Mouse (Mus musculus): ENCODE results near the gene Ifna12. TPM values are rescaled to one million over a fixed set of nuclear protein-coding genes. Genes with fewer than 3 reads are reported as not detected.
"Not testable (repeated sequence)": the region's sequence is repeated elsewhere in the genome, so short reads cannot be mapped to it uniquely, and the experiment has no call there.

Ifna12 gene
- polyA plus RNA-seq, 1 experiment from 2014 or later = not detected

- H3K9ac ChIP-seq (ENCODE audit: low read length) = no peak overlapping the region
- no peaks in the 10 kb centered on the region for H3K9me3 ChIP-seq (ENCODE audit: control insufficient read depth, low read length)
- no peaks in the 10 kb centered on the region for H3K4me1 ChIP-seq (ENCODE audit: control insufficient read depth, insufficient read depth, low read length)
- H3K27me3 ChIP-seq (ENCODE audit: control insufficient read depth, insufficient read depth, low read length) = no peaks in the 10 kb centered on the region
- H3K4me3 ChIP-seq (ENCODE audit: low read depth, low read length) = no peak overlapping the region
- DNase-seq (ENCODE audit: low spot score) (no peak), ATAC-seq (ENCODE audit: insufficient number of reproducible peaks, low FRiP score, low TSS enrichment, low read depth) (no peak)
- H3K36me3 ChIP-seq (ENCODE audit: control insufficient read depth, insufficient read depth, low read length) = no peaks in the 10 kb centered on the region
- WGBS = 92% methylated on average over 1 of the region's 1 CpGs
- no peak overlapping the region for H3K27ac ChIP-seq (replicated peaks; ENCODE audit: low read depth, low read length)
- no peak overlapping the region for H3K4me2 ChIP-seq (ENCODE audit: low read depth, severe bottlenecking)
These were observed 41.4 kb downstream of the Ifna12 start for GRCm38 (mm10) chr4:88561791-88562190.

DNA sequence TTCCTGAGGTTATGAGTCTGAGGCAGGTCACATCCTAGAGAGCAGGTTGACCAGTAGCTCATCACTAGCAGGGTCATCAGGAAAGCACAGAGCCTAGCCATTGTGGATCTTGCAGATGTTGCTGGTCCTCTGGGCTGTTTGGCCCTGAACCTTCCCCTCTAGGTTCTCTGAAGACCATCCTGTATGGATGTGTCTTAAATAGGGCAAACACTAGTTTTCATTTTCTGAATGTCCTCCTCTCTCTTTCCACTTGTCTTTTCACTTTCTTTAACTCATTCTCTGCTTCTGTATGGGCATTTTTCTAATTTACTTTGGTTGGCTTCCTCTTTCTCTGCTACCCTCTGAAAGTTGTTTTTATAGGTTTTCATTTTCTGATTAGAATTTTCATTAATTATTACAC, 45.0 kb downstream of the Ifna12 start, which contains the start of gene Ifna15:
TSS of gene Ifna15 (minus strand) at position 101 of the 400 bp plus-strand sequence.
- H3K4me1 ChIP-seq (ENCODE audit: control insufficient read depth, insufficient read depth, low read length); H3K9me3 ChIP-seq (ENCODE audit: control insufficient read depth, low read length); H3K9ac ChIP-seq (ENCODE audit: low read length); H3K27ac ChIP-seq (replicated peaks; ENCODE audit: low read depth, low read length); ATAC-seq (ENCODE audit: insufficient number of reproducible peaks, low FRiP score, low TSS enrichment, low read depth); H3K4me3 ChIP-seq (ENCODE audit: low read depth, low read length); H3K4me2 ChIP-seq (ENCODE audit: low read depth, severe bottlenecking); H3K27me3 ChIP-seq (ENCODE audit: control insufficient read depth, insufficient read depth, low read length); H3K36me3 ChIP-seq (ENCODE audit: control insufficient read depth, insufficient read depth, low read length); DNase-seq (ENCODE audit: low spot score): not testable (repeated sequence)

Other genes starting within 250 kb of the Ifna12 start
- 3.4 and 3.5 TPM in 2 replicates for gene Hacd4, start 164.4 kb downstream of the Ifna12 start, polyA plus RNA-seq (2014; fragmentation: Nextera tagmentation; extraction: Ambion mirVana)
- gene Ifnb1, start 80.6 kb downstream of the Ifna12 start, polyA plus RNA-seq (2014; fragmentation: Nextera tagmentation; extraction: Ambion mirVana) = not detected in 2 replicates
- not detected in 2 replicates for gene Ifna15, start 45.1 kb downstream of the Ifna12 start, polyA plus RNA-seq (2014; fragmentation: Nextera tagmentation; extraction: Ambion mirVana)
- gene Ifna14, start 31.6 kb downstream of the Ifna12 start, polyA plus RNA-seq (2014; fragmentation: Nextera tagmentation; extraction: Ambion mirVana) = not detected in 2 replicates
- gene Ifna9, start 11.0 kb downstream of the Ifna12 start, polyA plus RNA-seq (2014; fragmentation: Nextera tagmentation; extraction: Ambion mirVana) = not detected in 2 replicates
- gene C87499, start 31.0 kb upstream of the Ifna12 start, polyA plus RNA-seq (2014; fragmentation: Nextera tagmentation; extraction: Ambion mirVana) = not detected in 2 replicates
- gene Ifna13, start 41.1 kb upstream of the Ifna12 start, polyA plus RNA-seq (2014; fragmentation: Nextera tagmentation; extraction: Ambion mirVana) = not detected in 2 replicates
- gene Ifna16, start 73.5 kb upstream of the Ifna12 start, polyA plus RNA-seq (2014; fragmentation: Nextera tagmentation; extraction: Ambion mirVana) = not detected in 2 replicates
- not detected in 2 replicates for gene Ifna2, start 80.5 kb upstream of the Ifna12 start, polyA plus RNA-seq (2014; fragmentation: Nextera tagmentation; extraction: Ambion mirVana)
- gene Ifnab, start 88.0 kb upstream of the Ifna12 start, polyA plus RNA-seq (2014; fragmentation: Nextera tagmentation; extraction: Ambion mirVana) = not detected in 2 replicates
- 0.81 and 1.5 TPM in 2 replicates for gene Gm26566, start 118.4 kb upstream of the Ifna12 start, polyA plus RNA-seq (2014; fragmentation: Nextera tagmentation; extraction: Ambion mirVana)
- gene Klhl9, start 119.1 kb upstream of the Ifna12 start, polyA plus RNA-seq (2014; fragmentation: Nextera tagmentation; extraction: Ambion mirVana) = 139 and 140 TPM in 2 replicates
- not detected in 2 replicates for gene Gm13271, start 151.5 kb upstream of the Ifna12 start, polyA plus RNA-seq (2014; fragmentation: Nextera tagmentation; extraction: Ambion mirVana)
- gene Gm13283, start 156.7 kb upstream of the Ifna12 start, polyA plus RNA-seq (2014; fragmentation: Nextera tagmentation; extraction: Ambion mirVana) = 0.13 TPM in 1 of 2 replicates, not detected in the other
- gene Gm13290, start 170.5 kb upstream of the Ifna12 start, polyA plus RNA-seq (2014; fragmentation: Nextera tagmentation; extraction: Ambion mirVana) = 0.38 TPM in 1 of 2 replicates, not detected in the other
- gene Gm13289, start 173.5 kb upstream of the Ifna12 start, polyA plus RNA-seq (2014; fragmentation: Nextera tagmentation; extraction: Ambion mirVana) = not detected in 2 replicates
- not detected in 2 replicates for gene Gm13272, start 176.5 kb upstream of the Ifna12 start, polyA plus RNA-seq (2014; fragmentation: Nextera tagmentation; extraction: Ambion mirVana)
- not detected in 2 replicates for gene Ifnz, start 178.8 kb upstream of the Ifna12 start, polyA plus RNA-seq (2014; fragmentation: Nextera tagmentation; extraction: Ambion mirVana)
- not detected in 2 replicates for gene Gm13276, start 182.3 kb upstream of the Ifna12 start, polyA plus RNA-seq (2014; fragmentation: Nextera tagmentation; extraction: Ambion mirVana)
- gene Gm13277, start 185.3 kb upstream of the Ifna12 start, polyA plus RNA-seq (2014; fragmentation: Nextera tagmentation; extraction: Ambion mirVana) = not detected in 2 replicates
- gene Gm13278, start 188.2 kb upstream of the Ifna12 start, polyA plus RNA-seq (2014; fragmentation: Nextera tagmentation; extraction: Ambion mirVana) = not detected in 2 replicates
- not detected in 2 replicates for gene Gm13275, start 191.1 kb upstream of the Ifna12 start, polyA plus RNA-seq (2014; fragmentation: Nextera tagmentation; extraction: Ambion mirVana)
- not detected in 2 replicates for gene Gm13279, start 194.0 kb upstream of the Ifna12 start, polyA plus RNA-seq (2014; fragmentation: Nextera tagmentation; extraction: Ambion mirVana)
- 1.1 and 1.4 TPM in 2 replicates for gene Gm13285, start 196.3 kb upstream of the Ifna12 start, polyA plus RNA-seq (2014; fragmentation: Nextera tagmentation; extraction: Ambion mirVana)
- not detected in 2 replicates for gene Gm13287, start 199.9 kb upstream of the Ifna12 start, polyA plus RNA-seq (2014; fragmentation: Nextera tagmentation; extraction: Ambion mirVana)
- not detected in 2 replicates for gene Gm13288, start 202.2 kb upstream of the Ifna12 start, polyA plus RNA-seq (2014; fragmentation: Nextera tagmentation; extraction: Ambion mirVana)
- gene Ifna7, start 212.9 kb upstream of the Ifna12 start, polyA plus RNA-seq (2014; fragmentation: Nextera tagmentation; extraction: Ambion mirVana) = not detected in 2 replicates
- gene Ifna11, start 216.6 kb upstream of the Ifna12 start, polyA plus RNA-seq (2014; fragmentation: Nextera tagmentation; extraction: Ambion mirVana) = not detected in 2 replicates
- not detected in 2 replicates for gene Ifna6, start 224.0 kb upstream of the Ifna12 start, polyA plus RNA-seq (2014; fragmentation: Nextera tagmentation; extraction: Ambion mirVana)
- gene Ifna5, start 232.1 kb upstream of the Ifna12 start, polyA plus RNA-seq (2014; fragmentation: Nextera tagmentation; extraction: Ambion mirVana) = not detected in 2 replicates
- gene Ifna4, start 238.5 kb upstream of the Ifna12 start, polyA plus RNA-seq (2014; fragmentation: Nextera tagmentation; extraction: Ambion mirVana) = not detected in 2 replicates
- gene Ifna1, start 246.7 kb upstream of the Ifna12 start, polyA plus RNA-seq (2014; fragmentation: Nextera tagmentation; extraction: Ambion mirVana) = not detected in 2 replicates